Mouse (Mus musculus) heart, adult 2 months (tissue): ENCODE measurements around the gene Hdhd5. TPM values are rescaled to one million over a fixed set of nuclear protein-coding genes. Genes with fewer than 3 reads are reported as not detected.
A peak's percentile ranks its signal among the peaks of the same experiment; 100 is the strongest.

Experiments
- DNase-seq, 2 experiments: peaks; one replicate each; pipeline ENCODE4 v3.0.0; 2021
- H3K27ac ChIP-seq: fragments of 200-600 bp; 2 replicates; pipeline ENCODE4 v1.8.1; 2022
- H3K27me3 ChIP-seq: fragments of 200-500 bp; 2 replicates; pipeline ENCODE4 v1.6.1; 2012; ENCODE audit warnings: mild to moderate bottlenecking, low read length, inconsistent platforms, mixed read lengths; ENCODE audit not compliant: control insufficient read depth, insufficient read depth
- H3K36me3 ChIP-seq: fragments of 200-500 bp; 2 replicates; pipeline ENCODE4 v1.6.1; 2012; ENCODE audit warnings: low read length, inconsistent platforms; ENCODE audit not compliant: control insufficient read depth, insufficient read depth
- H3K4me1 ChIP-seq: fragments of 200-500 bp; 2 replicates; pipeline ENCODE4 v1.6.1; 2011; ENCODE audit warnings: low read length; ENCODE audit not compliant: control insufficient read depth, insufficient read depth
- H3K4me3 ChIP-seq: fragments of 200-600 bp; 2 replicates; pipeline ENCODE4 v1.8.1; 2022
- H3K79me2 ChIP-seq: fragments of 200-500 bp; replicated peaks from 2 replicates; pipeline ENCODE4 v1.6.1; 2012; ENCODE audit warnings: mild to moderate bottlenecking, inconsistent platforms, low read length, moderate library complexity, mixed read lengths; ENCODE audit not compliant: control insufficient read depth, insufficient read depth
- H3K9ac ChIP-seq: fragments of 200-500 bp; 2 replicates; pipeline ENCODE4 v1.6.1; 2012; ENCODE audit warnings: low read depth, mild to moderate bottlenecking, control low read depth, inconsistent platforms, low read length, mixed read lengths
- CTCF ChIP-seq: fragments of 200-600 bp; IDR thresholded peaks from 2 replicates; pipeline ENCODE4 v1.8.1; 2022; ENCODE audit warnings: antibody characterized with exemption, mild to moderate bottlenecking, moderate library complexity
- EP300 ChIP-seq: fragments of 200-500 bp; IDR thresholded peaks from 2 replicates; pipeline ENCODE4 v1.6.1; 2011; ENCODE audit warnings: low read depth, low read length, control low read depth; ENCODE audit not compliant: insufficient read depth
- POLR2A ChIP-seq: fragments of 200-500 bp; IDR thresholded peaks from 2 replicates; pipeline ENCODE4 v1.6.1; 2011; ENCODE audit warnings: mild to moderate bottlenecking, low read depth, low read length, control low read depth; ENCODE audit not compliant: insufficient read depth
- WGBS: fragments of 180-500 bp; shearing (Covaris S2); methylation state at CpG from one replicate; pipeline ENCODE4 v1.1.7; 2018; 5-methylcytosine and 5-hydroxymethylcytosine counted together
- intact Hi-C: fragments of 180-260 bp; cut with DNase I; formaldehyde crosslinking; loops from one replicate; pipeline ENCODE4 v1.15.1; 2025
- polyA plus RNA-seq: library from polyadenylated mRNA; depleted of rRNA; stranded (reverse); fragments of >200 nt; gene quantifications from 2 replicates; pipeline ENCODE4 v1.2.3, GENCODE M21; 2012
- total RNA-seq, 2 experiments: library from RNA; stranded (reverse); gene quantifications; 2 replicates each; pipeline ENCODE4 v1.2.3; 2021

Hdhd5 gene
- total and polyA plus RNA-seq, 3 experiments = 17.1 to 29.9 (median 18.4) TPM

DNA sequence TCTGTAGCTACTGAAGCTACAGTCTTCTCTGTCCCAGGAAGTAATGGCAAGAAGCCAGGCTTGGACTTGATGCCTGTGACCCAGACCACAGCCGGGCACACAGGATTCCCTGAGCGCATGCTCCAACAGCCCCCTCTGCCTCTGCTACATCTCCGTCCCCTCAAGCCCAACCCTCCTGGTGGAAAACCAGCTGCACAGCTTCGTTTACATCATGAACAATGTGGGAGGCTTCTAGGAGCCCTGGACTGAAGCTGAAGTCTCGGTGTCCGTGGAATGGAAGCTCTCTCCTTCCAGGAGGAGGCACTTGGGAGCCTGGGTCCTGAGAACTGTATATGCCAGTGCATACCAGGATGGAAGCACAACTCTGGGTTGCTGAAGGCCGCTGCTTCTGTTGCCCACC lies 21.1 kb downstream of the Hdhd5 start:
- intact Hi-C loops = no loop called here

DNA sequence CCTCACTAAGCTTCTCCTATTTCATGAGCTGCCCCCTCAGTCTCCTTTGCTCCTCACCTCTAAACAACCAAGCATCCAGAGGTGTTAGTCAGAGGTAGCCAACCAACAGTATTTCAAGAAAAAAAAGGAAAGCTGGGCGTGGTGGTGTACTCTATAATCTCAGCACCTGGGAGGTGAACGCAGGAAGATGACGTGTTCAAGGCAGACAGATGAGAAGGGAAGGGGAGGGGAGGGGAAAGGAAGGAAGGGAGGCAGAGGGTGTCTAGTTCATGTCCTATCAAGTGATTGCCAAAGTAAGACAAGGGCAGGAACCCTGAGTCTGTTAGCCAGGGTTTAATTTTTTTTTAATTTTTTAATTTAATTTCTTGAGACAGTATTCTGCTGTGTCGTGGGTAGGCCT lies 22.5 kb downstream of the Hdhd5 start:
- Histone ChIP-seq H3K4me1 (no peaks in the 10 kb centered on the region), H3K4me3 (no peak overlapping the region), H3K27ac (no peak overlapping the region), H3K79me2 (no peaks in the 10 kb centered on the region), H3K27me3 (no peaks in the 10 kb centered on the region), H3K9ac (no peak overlapping the region), H3K36me3 (no peaks in the 10 kb centered on the region)
- WGBS = 54% methylated on average over 4 of the region's 4 CpGs
- TF ChIP-seq CTCF (no peak), EP300 (no peak), POLR2A (no peak)
- intact Hi-C loops = no loop called here
- DNase-seq = no peak

More for the DNA sequence above, 21.1 kb downstream of the Hdhd5 start:
- no peaks in the 10 kb centered on the region for H3K79me2 ChIP-seq
- H3K4me3 ChIP-seq = no peak overlapping the region
- TF ChIP-seq POLR2A (no peak), EP300 (no peak), CTCF (no peak)
- H3K4me1 ChIP-seq = no peaks in the 10 kb centered on the region
- no peaks in the 10 kb centered on the region for H3K27me3 ChIP-seq
- H3K9ac ChIP-seq = no peak overlapping the region
- H3K27ac ChIP-seq = no peak overlapping the region
- no peaks in the 10 kb centered on the region for H3K36me3 ChIP-seq
- WGBS = 86% methylated on average over 7 of the region's 7 CpGs
- DNase-seq = no peak

DNA sequence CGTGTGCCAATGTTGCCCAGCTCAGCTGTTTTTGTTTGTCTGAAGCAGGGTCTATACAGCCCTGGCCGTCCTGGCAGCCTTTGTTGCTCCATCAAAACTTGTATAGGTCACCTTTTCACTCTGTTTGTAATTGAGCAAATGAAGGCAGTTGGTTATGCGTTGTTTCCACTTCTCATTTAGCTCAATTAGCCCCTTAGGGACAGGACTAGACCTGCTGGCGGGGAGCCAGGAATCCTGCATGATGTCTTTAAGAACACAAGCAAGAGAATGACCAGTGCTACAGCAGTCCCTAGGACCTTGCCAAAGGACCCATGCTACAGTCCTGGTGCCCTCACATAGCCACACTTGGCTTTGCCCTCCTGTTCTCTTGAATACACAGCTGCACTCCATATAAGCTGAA lies 25.6 kb downstream of the Hdhd5 start:
- no peak overlapping the region for H3K4me3 ChIP-seq
- no peaks in the 10 kb centered on the region for H3K79me2 ChIP-seq
- no peaks in the 10 kb centered on the region for H3K27me3 ChIP-seq
- H3K9ac ChIP-seq = no peak overlapping the region
- WGBS = 62% methylated on average over 4 of the region's 4 CpGs
- no peak overlapping the region for H3K27ac ChIP-seq
- intact Hi-C loops = no loop called here
- no peaks in the 10 kb centered on the region for H3K36me3 ChIP-seq
- H3K4me1 ChIP-seq = no peaks in the 10 kb centered on the region
- DNase-seq = no peak
- no peak for TF ChIP-seq EP300

DNA sequence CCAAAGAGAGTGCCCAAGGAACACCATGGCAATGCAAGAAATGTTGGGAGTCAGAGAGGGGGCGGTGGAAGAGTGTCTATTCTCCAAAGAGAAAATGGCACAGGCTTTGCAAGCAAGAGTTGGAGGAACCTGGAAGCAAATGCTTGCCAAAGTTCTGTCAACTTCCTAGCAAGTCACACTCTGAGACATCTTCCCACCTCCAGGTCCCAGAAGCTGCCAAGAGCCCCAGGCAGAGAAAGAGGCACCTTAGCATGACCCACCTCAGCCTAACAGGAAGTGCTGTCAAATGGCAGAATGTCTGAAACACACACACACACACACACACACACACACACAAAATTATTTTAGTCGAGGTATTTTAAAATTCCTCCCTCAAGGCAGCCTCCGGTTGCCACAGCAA lies 27.1 kb downstream of the Hdhd5 start:
- H3K4me1 ChIP-seq = no peaks in the 10 kb centered on the region
- 58% methylated on average over 3 of the region's 3 CpGs for WGBS

DNA sequence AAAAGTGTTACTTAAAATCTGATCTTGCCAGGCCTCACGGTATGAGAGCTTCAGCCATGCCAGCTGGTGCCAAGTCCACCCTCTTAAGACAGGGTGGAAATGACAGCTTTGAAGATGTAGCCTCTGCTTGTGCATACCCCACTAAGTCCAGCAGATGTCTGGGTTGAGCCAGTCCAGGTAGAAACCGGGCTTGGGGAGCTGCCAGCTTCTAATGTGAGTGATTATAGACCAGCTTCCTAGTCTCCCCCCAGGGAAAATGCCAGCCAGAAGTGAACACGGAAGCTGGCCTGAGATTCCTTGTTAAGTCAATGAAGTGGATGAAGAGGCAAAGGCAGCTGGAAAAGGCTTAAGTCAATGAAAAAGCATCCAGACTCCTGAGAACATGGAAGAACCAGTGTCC lies 34.6 kb downstream of the Hdhd5 start:
- intact Hi-C loops = no loop called here
- 51% methylated on average over 3 of the region's 3 CpGs for WGBS
- TF ChIP-seq EP300 (no peak), POLR2A (no peak), CTCF (no peak)

More for the DNA sequence above, 27.1 kb downstream of the Hdhd5 start:
- Histone ChIP-seq H3K4me3 (no peak overlapping the region), H3K36me3 (no peaks in the 10 kb centered on the region), H3K27ac (no peak overlapping the region), H3K27me3 (no peaks in the 10 kb centered on the region), H3K9ac (no peak overlapping the region), H3K79me2 (no peaks in the 10 kb centered on the region)
- intact Hi-C loops = no loop called here
- DNase-seq = no peak
- TF ChIP-seq CTCF (no peak), EP300 (no peak), POLR2A (no peak)

DNA sequence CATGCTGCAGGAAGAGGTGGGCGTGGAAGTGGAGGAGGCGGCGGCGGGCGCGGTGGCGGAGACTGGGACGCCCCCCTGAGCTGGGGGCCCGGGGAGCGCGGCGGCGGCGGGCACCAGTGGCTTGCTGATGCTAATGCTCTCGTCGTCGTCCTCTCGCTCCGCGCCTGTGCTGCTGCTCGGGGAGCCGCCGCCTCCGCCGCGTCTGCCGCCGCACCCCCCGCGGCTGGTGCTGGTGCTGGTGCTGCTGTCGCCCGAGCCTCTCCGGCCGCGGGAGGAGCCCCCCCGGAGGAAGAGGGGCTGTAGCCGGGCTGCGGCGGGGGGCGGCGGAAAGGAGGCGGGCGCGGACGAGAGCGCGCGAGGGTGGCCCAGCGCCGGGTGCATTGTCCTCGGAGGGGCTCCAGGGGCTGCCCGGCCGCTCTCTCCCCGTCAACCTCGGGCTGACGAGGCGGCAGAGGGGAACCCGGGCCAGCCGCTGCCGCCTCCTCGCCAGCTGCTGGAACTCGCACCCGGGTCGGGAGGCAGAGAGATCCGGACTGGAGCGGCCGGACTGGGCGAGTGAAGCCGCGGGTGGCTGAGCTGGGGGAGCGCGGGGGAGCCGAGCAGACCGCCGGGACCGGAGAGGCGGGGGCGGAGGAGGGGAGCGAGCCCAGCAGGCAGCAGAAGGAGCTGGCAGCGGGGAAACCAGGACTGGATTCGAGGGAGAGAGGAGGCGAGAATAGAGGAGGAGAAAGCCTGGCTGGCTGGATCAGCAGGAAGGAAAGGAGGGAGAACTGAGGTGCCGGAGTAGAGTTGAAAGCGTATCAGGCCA lies 37.5 kb downstream of the Hdhd5 start, which contains the start of gene Tmem121b:
TSS of gene Tmem121b (minus strand) at position 434 of the 808 bp plus-strand sequence.
- 2% methylated on average over 76 of the region's 84 CpGs for WGBS
- Histone ChIP-seq H3K79me2 (no peaks in the 10 kb centered on the region), H3K4me1 (no peaks in the 10 kb centered on the region; the same call in 1 of the 2 replicates), H3K36me3 (no peaks in the 10 kb centered on the region), H3K27me3 (peaks cover 20% of the 10 kb centered on the region), H3K27ac (no peak within 1 kb of the TSS), H3K9ac (peak within 1 kb of the TSS; percentile 35), H3K4me3 (peak within 1 kb of the TSS; percentile 41)
- intact Hi-C loops = no loop called here
- peak in 1 of 2 experiments; percentile 48 for DNase-seq
- TF ChIP-seq EP300 (no peak), CTCF (no peak), POLR2A (no peak)

More for the DNA sequence above, 34.6 kb downstream of the Hdhd5 start:
- no peaks in the 10 kb centered on the region; the same call in 1 of the 2 replicates for H3K4me1 ChIP-seq
- peaks cover 20% of the 10 kb centered on the region for H3K27me3 ChIP-seq
- DNase-seq = no peak
- no peaks in the 10 kb centered on the region for H3K36me3 ChIP-seq
- no peak overlapping the region for H3K27ac ChIP-seq
- no peak overlapping the region for H3K9ac ChIP-seq
- no peaks in the 10 kb centered on the region for H3K79me2 ChIP-seq
- H3K4me3 ChIP-seq = no peak overlapping the region
